Mouse (Mus musculus) ovary, adult 18-20 months (tissue): ENCODE measurements around the gene Olfr695.
"Not testable (repeated sequence)": the region's sequence is repeated elsewhere in the genome, so short reads cannot be mapped to it uniquely, and the experiment has no call there.

Experiments
- DNase-seq: peaks from one replicate; pipeline ENCODE4 v3.0.0; 2022; ENCODE audit warnings: low spot score, mixed read lengths

Gene Olfr695

GRCm38 (mm10) chr7:106716296-106716695, at the start of gene Olfr695:
Olfr695 (minus strand) TSS chr7:106716396.
- no peak for DNase-seq

GRCm38 (mm10) chr7:106761008-106761407, 44.8 kb upstream of the Olfr695 start:
- DNase-seq, result not testable (repeated sequence)

GRCm38 (mm10) chr7:106758800-106759199, 42.6 kb upstream of the Olfr695 start:
- DNase-seq, result no peak

GRCm38 (mm10) chr7:106755297-106755696, 39.1 kb upstream of the Olfr695 start, which contains the start of gene Olfr698:
Olfr698 (minus strand) TSS chr7:106755397.
- DNase-seq, result no peak

- DNase-seq, result no peak
Measured at GRCm38 (mm10) chr7:106745811-106746210, 29.6 kb upstream of the Olfr695 start.

- no peak for DNase-seq
Measured at GRCm38 (mm10) chr7:106742343-106742742, 26.1 kb upstream of the Olfr695 start, which contains the start of gene Olfr697. Olfr697 (minus strand) TSS chr7:106742443.

GRCm38 (mm10) chr7:106737028-106737427, 20.8 kb upstream of the Olfr695 start:
- no peak for DNase-seq

GRCm38 (mm10) chr7:106733717-106734116, 17.5 kb upstream of the Olfr695 start:
- DNase-seq, result no peak

GRCm38 (mm10) chr7:106725654-106726053, 9.5 kb upstream of the Olfr695 start:
- not testable (repeated sequence) for DNase-seq

- DNase-seq, result no peak
Measured at GRCm38 (mm10) chr7:106711463-106711862, 4.7 kb downstream of the Olfr695 start.

GRCm38 (mm10) chr7:106707705-106708104, 8.5 kb downstream of the Olfr695 start:
- DNase-seq, result not testable (repeated sequence)

- no peak for DNase-seq
Measured at GRCm38 (mm10) chr7:106696891-106697290, 19.3 kb downstream of the Olfr695 start.

- no peak for DNase-seq
Measured at GRCm38 (mm10) chr7:106692976-106693375, 23.2 kb downstream of the Olfr695 start.

GRCm38 (mm10) chr7:106691714-106692113, 24.5 kb downstream of the Olfr695 start, which contains the start of gene Olfr694:
Olfr694 (minus strand) TSS chr7:106691814.
- no peak for DNase-seq

- DNase-seq, result no peak
Measured at GRCm38 (mm10) chr7:106685382-106685781, 30.8 kb downstream of the Olfr695 start.

- no peak for DNase-seq
Measured at GRCm38 (mm10) chr7:106680484-106680883, 35.7 kb downstream of the Olfr695 start, which contains the start of gene Olfr693. Olfr693 (minus strand) TSS chr7:106680584.
